Mouse (Mus musculus) thymus, postnatal 25 days (tissue): Measurements from ENCODE around the gene H2-T24.
"Not testable (repeated sequence)": the region's sequence is repeated elsewhere in the genome, so short reads cannot be mapped to it uniquely, and the experiment has no call there.

ENCODE experiments used
- DNase-seq: peaks from one replicate; pipeline ENCODE4 v3.0.0; 2022

Gene H2-T24

DNA sequence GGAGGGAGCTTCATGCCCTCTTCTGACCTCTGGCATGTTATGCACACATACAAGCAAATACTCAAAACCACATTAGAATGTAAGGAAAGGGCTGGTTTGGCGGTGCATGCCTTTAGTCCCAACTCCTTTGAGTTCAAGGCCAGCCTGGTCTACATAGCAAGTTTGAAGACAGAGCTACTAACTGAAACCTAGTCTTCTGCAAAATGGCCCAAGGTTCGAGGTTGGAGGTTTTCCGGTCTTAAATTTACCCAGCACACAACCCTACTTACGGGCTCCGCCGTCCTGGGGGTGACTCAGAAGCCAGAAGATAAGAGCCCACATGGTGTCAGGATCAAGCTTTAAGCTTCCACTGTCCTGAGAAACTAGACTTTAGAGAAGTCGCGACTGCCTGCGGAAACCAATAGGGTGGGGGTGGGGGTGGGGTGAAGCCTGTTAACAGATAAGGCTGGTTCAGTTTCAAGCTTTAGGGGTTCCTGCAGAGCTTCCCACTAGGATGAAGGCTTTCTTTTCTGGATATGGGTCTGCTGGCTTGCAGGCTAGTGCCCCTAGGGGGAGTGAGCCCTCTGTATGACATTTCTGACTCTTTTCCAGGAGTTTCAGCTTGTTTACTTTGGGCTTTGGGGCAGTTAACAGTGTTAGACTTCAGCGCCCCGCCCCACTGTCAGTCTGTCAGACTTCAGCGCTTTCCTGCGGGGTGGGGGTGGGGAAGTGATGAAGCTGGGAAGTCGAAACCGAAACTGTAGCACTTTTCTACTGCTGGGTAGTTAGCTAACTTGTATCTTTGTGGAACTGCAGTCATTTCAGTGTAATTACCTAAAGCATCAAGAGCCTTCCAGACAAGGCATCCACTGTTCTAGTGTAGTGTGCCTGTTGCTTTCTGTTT, at the start of gene H2-T24:
Gene H2-T24 (minus strand): TSS at position 370 of the 883 bp plus-strand sequence.
- DNase-seq, result peak; percentile 86

DNA sequence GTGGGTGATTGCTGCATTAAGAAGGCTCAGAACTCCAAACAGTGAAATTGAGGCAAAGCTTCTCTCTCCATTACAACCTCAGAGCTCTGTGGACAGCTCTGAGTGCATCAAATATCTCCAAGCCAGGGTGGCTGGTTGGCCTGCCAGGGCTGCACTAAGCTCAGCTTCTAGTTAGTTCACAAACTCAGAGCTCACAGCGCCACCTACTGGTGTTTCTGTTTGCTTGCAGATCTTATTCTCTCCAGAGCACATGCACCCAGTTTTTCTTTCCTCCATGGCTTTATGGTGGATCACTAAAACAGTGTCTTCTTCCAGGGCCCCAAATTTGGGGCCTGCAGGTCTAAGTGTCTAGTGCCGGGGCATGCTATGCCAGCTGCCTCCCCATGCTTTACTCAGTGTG, 40.5 kb upstream of the H2-T24 start:
- peak; percentile 94 for DNase-seq

DNA sequence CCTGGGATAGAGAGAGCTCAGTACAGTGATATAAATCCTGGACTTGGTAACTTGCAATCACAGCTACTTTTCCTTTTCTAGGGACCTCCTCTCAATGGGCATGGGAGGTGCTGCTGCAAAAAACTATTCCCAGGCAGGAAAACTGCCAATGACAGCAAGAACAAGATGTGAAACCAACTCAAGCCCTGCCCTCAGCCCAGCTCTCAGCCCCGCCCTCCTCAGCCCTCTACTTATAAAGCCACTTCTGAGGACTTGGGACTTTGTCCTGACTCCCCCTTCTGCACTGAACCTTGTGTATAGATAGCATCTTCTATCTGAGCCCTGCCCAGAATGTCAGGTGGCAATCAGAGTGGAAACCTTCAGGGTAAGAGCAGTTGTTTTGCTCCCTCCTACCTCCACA, 38.0 kb upstream of the H2-T24 start, which contains the start of gene Gm11127:
Gene Gm11127 (minus strand): TSS at position 10 of the 400 bp plus-strand sequence.
- DNase-seq, result not testable (repeated sequence)

DNA sequence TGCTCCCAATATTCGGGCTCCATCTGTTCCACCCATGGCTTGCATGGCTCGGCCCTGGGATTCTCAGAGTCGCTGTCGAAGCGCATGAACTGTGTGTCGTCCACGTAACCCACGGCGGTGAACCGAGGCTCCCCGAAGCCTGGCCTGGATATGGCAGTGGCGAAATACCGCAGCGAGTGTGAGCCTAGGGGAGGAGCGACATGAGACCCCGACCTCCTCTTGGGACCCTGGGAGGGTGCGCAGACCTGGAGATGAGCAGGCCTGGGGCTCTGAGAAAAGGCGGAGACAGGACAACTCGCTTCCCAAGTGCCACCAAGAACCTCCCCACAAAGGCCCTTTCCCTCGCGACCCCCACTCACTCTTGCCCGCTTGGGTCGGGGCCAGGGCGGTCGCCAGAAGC, 37.6 kb upstream of the H2-T24 start:
- not testable (repeated sequence) for DNase-seq

DNA sequence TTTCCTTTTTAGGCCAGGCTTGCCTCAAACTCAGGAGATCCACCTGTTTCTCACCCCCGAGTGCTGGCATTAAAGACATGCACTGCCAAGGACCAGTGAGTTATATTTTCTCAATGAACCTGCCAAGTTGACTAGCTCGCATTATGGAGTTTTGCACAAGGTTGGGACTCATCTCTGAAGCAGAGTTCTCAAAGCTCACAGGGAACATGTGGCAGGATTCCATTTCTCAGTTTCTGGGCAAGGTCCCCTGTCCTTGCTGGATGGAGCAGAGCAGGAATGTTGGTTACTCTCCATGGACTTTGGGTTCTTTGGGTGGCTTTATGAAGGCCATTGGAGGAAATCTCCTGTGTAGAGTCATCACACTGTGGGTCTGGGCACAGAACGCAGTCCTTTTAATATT, 22.9 kb upstream of the H2-T24 start:
- DNase-seq, result no peak

DNA sequence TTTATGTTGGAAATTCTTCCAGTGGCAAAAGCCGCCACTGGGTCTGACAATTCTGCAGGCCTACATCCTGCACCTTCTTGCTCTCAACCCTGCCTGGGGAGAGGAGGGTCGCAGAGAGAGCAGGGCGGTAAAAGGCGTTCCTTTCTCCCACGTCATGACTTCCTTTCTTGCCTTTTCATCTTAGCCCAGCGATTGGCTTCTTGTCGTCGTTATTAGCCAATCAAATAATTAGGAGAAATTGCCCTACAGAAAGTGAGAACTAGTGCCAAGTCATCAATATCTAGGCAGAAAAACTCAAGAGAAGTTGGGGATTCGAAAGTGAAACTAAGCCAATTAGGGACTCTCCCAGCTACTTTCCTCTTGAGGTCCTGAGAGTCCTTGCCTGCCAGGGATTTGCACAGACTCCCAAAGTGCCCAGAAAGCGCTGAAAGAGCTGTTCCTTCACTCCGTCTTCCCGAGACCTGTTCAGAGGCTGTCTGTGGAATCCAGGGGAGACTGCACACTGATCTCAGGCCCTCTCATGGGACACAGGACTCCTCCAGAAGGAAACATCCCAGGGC, 22.3 kb upstream of the H2-T24 start, which contains the start of the genes H2-T22 and Gm6034:
Gene H2-T22 (minus strand): TSS at position 138 of the 560 bp plus-strand sequence.
Gene Gm6034 (plus strand): TSS at position 352 of the 560 bp plus-strand sequence.
- peak; percentile 82 for DNase-seq

DNA sequence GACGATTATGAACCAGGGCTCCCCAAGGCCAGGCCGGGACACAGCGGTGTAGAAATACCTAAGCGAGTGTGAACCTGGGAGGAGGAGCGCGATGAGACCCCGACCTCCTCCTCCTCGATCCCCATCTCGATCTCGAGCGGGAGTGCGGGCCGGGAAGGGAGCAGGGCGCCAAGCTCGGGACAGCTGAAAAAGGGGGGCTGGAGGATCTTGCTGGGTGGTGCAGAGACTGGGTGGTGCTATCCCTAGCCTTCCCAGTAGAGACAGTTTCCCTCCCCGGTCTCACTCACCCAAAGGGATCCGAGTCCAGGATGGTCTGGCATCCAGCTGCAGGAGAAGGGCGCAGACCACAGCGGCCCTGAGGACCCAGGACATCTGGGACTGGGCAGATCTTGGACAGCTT, 21.7 kb upstream of the H2-T24 start:
- peak; percentile 50 for DNase-seq

DNA sequence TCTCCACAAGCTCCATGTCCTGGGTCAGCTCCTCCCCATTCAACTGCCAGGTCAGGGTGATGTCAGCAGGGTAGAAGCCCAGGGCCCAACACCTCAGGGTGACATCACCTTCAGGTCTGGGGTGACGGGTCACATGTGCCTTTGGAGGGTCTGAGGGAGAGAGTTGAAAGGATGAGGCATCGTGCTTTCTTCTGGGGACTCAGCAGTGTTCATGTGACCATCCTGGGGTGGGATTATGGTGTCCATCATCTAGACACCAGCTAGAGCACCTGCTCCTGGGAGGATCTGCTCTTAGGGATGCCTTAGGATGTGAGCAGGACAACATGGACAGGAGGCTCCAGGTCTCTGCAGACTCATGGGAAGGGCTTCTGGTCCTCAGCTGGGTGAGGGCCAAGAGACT, 20.2 kb upstream of the H2-T24 start:
- not testable (repeated sequence) for DNase-seq

DNA sequence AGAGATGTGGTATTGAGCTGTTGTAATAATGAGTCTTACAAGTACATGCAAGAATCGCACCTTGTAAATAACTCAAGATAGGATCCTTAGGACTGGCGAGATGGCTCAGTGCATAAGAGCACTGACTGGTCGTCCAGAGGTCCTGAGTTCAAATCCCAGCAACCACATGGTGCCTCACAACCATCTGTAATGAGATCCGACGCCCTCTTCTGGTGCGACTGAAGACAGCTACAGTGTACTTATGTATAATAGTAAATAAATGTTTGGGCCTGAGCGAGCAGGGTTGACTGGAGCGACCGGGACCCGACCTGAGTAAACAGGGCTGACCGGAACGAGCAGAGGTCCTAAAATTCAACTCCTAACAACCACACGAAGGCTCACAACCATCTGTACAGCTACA, 15.8 kb upstream of the H2-T24 start:
- not testable (repeated sequence) for DNase-seq

DNA sequence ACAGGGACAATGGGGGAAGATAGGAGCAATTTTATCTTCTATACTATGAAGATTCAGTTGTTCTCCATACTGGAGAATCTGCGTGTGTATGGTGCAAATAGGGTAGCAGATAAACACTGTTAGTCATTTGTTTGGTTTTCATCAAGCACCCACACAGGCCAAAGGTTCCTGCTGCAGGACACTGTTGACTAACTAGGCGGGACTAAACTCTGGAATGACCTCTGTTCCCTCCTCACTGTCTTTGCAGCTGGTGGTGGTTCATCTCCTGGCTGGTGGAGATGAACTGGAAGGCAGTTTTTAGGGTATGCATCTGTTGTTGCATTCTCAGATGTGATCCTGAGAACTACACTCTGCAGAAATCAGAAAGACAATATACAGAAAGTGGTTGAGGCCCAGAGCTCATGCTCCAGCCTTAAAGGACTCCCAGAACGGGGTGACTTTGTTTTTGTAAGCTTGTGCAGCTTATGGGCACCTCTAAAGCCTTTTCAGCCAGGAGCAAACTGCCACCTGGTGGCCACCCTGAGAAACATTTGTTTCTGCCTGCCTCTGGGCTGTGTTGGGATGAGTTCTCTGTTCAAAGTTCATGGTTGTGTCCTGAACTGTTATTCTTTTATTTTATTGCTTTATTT, 14.8 kb upstream of the H2-T24 start:
- peak; percentile 86 for DNase-seq

DNA sequence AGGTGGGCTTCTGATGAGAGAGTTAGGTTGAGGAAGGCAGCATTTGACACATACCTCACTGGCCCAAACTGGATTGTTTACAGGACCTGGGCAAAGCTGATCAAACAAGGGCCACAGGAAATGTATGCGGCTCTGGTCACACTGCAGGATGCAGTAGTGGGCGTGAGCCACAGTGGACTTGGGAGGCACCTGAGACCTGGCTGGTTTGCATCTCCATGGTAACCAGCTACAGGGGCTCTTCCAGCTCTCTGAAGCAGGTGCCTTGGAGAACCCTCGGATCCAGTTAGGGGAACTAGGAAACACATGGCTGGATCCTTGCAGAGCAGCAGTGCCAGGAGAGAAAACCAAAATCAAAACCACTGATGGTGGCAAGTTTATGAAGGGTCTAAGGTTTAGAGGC, 14.2 kb upstream of the H2-T24 start:
- DNase-seq, result not testable (repeated sequence)

DNA sequence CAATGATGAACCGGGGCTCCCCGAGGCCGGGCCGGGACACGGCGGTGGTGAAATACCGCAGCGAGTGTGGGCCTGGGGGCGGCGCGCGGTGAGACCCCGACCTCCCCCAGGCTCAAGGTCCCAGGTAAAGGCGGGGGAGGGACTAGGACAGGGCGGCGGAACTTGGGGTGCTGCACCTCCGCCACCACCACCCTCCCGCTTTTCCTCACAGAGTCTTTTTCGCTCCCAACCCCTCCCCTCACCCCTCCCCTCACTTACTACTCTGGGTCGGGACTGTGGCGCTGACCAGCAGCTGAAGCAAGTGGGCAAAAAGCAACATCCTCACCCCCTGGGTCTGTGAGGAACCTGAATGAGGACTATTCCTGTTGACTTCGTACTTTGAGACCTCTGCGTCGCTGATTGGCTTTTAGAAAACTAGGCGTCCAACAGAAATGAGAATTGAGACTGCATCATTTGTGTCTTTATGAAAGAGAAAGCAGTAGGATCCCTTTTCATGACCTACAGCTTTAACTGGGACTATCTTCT, 12.1 kb upstream of the H2-T24 start, which contains the start of gene H2-T23:
Gene H2-T23 (minus strand): TSS at position 505 of the 525 bp plus-strand sequence.
- DNase-seq, result peak; percentile 77

DNA sequence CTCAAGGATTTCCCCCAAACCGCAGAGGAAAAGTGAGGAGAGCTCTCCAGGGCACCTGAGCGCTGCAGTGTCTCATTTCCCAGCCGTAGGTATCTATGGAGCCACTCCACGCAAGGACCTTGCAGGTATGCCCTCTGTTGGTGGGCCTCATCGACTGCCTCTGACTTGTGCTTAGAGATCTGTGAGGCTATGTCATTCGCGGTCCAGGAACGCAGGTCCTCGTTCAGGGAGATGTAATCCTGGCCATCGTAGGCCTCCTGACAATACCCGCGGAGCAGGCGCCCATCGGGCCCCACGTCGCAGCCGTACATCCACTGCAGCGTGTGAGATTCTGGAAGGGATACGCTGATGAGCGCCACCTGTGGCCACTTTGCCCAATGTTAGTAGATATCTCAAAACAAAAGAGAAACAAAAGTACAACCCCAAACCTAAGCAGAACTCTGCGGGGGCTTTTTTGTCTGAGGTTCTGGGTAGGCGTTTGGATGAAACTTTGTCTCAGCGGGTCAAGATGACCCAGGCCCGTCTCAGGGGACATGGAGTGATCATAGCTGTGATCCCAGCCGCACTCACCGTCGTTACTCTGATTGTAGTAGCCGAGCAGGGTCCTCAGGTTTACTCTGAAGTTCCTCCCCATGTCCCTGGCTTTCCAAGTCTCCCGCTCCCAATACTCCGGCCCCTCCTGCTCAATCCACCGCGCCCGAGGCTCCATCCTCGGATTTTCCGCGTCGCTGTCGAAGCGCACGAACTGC, 11.4 kb upstream of the H2-T24 start:
- peak; percentile 80 for DNase-seq

DNA sequence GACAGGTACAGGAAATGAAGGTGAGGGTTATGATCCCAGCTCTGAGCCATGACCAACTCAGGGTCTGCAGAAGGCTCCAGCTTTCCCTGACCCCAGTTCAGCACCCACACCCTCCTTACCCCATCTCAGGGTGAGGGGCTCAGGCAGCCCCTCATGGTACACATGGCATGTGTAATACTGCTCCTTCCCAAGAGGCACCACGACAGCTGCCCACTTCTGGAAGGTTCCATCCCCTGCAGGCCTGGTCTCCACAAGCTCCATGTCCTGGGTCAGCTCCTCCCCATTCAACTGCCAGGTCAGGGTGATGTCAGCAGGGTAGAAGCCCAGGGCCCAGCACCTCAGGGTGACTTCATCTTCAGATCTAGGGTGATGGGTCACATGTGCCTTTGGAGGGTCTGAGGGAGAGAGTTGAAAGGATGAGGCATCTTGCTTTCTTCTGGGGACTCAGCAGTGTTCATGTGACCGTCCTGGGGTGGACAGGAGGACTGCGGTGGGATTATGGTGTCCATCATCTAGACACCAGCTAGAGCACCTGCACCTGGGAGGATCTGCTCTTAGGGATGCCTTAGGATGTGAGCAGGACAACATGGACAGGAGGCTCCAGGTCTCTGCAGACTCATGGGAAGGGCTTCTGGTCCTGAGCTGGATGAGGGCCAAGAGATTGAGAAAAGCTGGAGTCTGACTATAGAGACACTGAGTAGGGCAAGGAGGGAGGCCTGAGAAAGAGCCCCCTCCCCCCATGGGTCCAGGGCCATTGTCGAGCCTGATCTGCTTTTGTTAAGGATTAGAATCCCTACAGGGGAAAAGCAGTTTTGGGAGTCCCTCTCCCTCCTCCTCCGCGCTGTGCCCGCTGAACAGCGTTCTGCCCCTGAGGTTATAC, 10.6 kb upstream of the H2-T24 start:
- DNase-seq, result not testable (repeated sequence)

DNA sequence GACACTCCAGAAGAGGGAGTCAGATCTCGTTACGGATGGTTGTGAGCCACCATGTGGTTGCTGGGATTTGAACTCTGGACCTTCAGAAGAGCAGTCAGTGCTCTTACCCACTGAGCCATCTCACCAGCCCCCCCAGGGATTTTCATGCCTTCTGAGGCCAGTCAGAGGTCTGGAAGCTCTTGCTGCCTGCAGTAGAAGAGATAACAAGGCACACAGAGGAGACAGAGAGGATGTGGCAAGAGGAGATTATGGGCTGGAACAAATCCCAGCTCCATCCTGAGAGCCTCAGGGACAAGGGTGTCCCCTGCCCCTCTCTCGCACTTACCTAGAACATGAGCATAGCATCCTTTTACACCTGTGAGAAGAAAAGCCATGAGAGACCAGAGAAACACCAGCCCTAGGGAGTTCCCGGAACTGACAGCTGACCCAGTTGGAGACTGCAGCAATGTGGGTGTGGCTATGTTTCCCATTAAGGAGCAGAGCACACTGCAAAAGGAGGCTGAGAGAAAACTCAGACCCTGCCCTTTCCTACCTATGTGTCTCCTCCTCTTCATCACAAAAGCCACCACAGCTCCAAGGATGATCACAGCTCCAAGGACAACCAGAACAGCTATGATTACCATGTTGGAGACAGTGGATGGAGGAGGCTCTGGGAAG, 9.8 kb upstream of the H2-T24 start:
- DNase-seq, result not testable (repeated sequence)

DNA sequence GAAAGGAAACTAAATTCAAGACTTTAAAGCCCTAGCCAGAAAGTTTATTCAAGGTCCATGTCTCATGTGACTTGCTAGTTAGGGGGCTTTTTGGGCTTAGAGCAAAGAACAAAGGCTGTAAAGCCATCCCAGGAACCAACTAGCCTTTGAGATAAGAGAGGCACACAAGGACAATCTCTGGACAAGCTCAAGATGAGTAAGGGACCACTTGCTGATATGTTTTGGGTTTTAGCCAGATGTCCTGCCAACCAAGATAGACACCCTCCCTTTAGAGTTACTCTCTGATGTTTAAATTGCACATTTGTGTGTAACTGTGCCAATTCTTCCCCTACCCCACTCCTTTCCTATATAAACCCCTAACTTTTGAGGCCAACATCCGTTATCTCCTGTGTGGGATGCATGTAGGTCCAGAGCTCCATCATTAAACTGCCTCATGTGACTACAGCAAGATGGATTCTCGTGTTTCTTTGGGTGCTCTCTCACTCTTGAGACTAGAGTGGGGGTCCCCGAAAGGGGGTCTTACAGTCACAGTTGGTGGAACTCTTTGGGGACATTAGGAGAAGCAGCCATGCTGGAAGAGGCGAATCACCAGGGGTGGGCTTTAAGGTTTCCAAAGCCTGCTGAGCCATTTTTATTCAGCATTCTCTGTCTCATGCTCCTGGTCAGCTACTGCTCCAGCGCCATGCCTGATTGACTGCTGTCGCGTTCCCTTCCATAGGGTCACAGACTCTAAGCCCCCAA, 8.7 kb upstream of the H2-T24 start:
- DNase-seq, result no peak

DNA sequence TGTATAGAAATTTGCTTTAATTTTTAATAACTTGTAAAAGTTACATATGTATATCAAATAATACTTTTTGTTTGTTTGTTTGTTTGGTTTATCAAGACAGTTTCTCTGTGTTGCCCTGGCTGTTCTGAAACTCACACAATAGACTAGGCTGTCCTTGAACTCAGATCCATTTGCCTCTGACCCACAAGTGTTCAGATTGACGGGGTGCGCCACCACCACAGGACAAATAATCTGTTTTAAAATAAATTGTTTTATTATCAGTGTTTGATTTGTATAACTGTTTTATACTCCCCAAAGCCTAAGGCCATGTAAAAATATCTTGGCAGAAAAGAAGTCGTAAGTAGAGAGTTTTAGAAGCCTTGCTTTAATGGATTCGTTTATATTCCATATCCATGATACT, 7.3 kb upstream of the H2-T24 start:
- DNase-seq, result no peak

DNA sequence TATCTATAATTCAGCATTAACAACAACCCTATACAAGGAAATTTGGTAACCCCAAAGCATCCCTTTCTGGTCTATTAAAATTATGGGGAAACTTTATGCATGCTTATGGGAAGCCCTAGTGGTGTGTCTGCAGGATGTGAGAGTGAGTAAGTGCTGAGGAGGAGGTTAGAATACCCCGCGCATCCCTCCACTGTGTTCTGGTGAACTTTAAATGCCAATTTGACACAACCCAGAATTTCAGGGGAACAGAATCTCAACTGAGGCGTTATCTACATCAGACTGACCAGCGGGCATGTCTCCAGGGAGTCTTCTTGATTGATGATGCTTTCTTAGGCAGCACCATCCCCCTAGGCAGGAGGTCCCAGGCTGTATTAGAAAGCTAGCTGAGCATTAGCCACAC, 5.5 kb upstream of the H2-T24 start:
- DNase-seq, result no peak

DNA sequence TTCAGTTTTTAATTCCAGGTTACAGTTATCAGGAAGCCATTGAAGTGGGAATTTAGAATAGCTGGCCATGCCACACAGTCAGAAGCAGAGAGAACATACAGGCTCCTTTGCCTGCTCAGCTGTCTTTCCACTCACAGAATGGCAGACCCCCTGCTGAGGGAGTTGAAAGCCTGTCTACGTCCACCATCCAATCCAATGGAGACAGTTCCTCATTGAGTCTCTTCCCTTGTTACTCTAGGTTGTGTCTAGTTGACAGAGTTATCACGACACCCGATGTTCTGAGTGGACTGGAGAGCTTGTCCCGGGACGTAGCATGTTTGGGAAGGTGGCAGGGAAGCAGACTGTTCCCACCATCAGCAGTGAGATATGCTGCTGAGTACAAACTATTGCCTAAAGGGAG, 4.8 kb upstream of the H2-T24 start:
- no peak for DNase-seq
